Mouse (Mus musculus) bone marrow, adult 2 months (tissue): ENCODE measurements at regions not wholly inside any gene's neighbourhood (a gene's known extent, or its start where the extent isn't known, plus 50 kb on each side); places are given as distances from the start of the nearest gene placed in this dataset.

Experiments used
- CTCF ChIP-seq: fragments of 200-500 bp; IDR thresholded peaks from 2 replicates; pipeline ENCODE4 v1.5.1; 2011; ENCODE audit warnings: low read length, control low read depth; ENCODE audit not compliant: control insufficient read depth, insufficient read depth
- POLR2A ChIP-seq: fragments of 200-500 bp; IDR thresholded peaks from 2 replicates; pipeline ENCODE4 v1.6.1; 2011; ENCODE audit warnings: low read depth, mild to moderate bottlenecking, control low read depth, low read length, borderline replicate concordance; ENCODE audit not compliant: control insufficient read depth

- no peak for TF ChIP-seq CTCF
- TF ChIP-seq POLR2A = no peak
Observed at GRCm38 (mm10) chr1:128907566-128907965, 315.5 kb upstream of the Cxcr4 start.
